Mouse (Mus musculus) spleen, postnatal 36 days (tissue): ENCODE results near the gene Spsb1.

Experiments used
- DNase-seq, 2 experiments: peaks; one replicate each; pipeline ENCODE4 v3.0.0; 2022; ENCODE audit warnings: low spot score in 2 of 2, mixed read lengths in 1 of 2

Spsb1 gene

GRCm38 (mm10) chr4:149886298-149887271 lies 68.3 kb downstream of the Spsb1 start:
- no peak for DNase-seq

DNA sequence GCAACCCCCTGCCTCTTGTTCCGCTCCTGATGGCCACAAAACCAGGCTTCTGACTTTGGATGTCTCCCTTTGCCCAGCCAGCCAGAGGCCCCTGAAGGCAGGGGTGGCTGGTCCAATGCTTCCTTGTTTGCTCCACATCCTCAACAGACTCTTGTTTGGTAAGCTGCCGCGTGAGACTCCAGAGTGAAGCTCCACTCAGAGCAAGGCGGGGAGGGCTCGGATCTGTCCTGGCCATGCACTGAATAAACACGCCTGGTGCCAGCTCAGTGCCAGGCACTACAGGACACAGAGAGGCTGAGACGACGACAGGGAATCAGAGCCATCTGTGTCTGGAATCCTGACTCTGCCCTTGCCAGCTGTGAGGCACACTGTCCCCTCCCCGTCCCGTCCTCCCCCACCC lies 70.9 kb downstream of the Spsb1 start:
- no peak for DNase-seq

GRCm38 (mm10) chr4:149882139-149882916 lies 72.5 kb downstream of the Spsb1 start:
- no peak for DNase-seq

DNA sequence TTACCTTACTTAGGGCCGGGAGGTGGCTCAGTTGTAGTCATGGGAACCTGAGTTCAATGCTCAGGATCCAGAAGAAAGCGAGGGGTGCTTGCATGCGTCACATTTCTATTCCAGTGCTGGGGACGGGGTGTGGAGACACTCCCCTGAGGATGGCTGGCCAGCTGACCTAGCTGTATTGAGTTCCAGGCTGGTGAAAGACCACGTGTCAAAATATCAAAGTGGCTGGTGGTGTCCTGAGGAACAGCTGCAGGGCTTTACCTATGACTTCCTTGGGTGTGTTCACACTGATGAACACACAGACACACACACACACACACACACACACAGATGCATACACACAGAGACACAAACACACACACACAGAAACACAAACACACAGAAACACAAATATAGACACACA lies 73.9 kb downstream of the Spsb1 start:
- no peak for DNase-seq

DNA sequence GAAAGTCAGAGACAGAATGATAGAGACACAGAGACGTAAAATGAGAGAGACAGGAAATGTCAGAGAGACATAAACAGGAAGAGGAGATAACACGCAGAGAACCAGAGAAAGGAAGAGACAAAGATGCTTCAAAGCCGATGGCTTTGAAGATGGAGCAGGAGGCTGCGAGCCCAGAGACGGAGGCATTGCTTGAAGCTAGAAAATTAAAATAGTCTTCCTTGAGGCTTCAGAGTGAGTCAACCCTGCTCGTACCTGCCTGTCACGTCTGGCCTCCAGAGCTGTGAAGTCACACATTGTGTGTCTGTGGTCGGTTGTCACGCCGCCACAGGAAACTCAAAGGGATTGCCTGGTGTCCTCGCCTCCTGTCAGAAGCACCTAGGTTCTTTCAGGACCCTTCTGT lies 74.9 kb downstream of the Spsb1 start:
- no peak for DNase-seq

- no peak for DNase-seq
Measured at GRCm38 (mm10) chr4:149878021-149878449, 76.8 kb downstream of the Spsb1 start.

DNA sequence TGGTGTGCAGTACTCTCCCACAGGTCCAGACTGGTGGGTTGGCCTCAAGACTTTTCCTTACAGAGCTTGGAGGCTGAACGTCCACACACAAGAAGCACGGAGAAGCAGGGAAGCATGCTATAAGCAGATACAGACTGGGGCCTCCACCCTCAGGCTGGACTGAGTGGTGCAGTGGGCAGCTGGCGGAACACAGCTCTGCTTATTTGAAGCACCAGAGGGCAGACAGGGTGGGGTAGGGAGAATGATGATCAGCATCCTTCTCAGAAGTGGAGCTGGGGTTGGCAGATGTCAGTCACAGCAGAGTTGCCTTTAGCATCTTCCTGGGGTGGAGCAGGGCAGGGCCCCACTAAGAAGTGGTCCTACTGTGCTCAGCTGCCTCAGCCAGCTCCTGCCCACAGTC lies 77.6 kb downstream of the Spsb1 start:
- DNase-seq = no peak

GRCm38 (mm10) chr4:149876761-149877160 lies 78.1 kb downstream of the Spsb1 start:
- DNase-seq = no peak

DNA sequence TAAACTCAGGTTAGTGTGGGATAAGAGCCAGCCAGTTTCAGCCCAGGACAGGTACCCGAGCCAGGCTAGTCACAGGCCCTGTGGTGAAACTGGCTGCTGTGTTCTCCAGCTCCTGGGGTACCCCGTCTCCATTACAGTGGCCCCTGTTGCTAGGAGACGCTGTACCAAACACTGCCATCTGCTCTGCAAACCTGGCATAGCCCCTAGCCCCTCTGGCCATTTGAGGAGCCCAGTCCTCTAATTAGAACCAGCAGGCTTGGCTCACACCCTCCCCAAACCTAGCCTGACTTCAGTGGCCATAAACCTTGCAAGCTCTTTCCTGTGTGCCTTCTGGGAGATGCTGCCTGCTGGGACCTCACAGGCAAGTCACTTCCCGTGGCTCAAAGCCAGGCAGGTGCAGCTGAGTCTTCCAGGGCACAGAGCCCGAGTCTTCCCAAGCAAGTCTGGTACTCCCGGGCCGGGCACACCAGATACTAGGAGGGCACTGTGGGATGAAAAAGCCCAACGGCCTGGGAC lies 78.8 kb downstream of the Spsb1 start:
- DNase-seq = no peak

GRCm38 (mm10) chr4:149875296-149875695 lies 79.5 kb downstream of the Spsb1 start:
- no peak for DNase-seq

DNA sequence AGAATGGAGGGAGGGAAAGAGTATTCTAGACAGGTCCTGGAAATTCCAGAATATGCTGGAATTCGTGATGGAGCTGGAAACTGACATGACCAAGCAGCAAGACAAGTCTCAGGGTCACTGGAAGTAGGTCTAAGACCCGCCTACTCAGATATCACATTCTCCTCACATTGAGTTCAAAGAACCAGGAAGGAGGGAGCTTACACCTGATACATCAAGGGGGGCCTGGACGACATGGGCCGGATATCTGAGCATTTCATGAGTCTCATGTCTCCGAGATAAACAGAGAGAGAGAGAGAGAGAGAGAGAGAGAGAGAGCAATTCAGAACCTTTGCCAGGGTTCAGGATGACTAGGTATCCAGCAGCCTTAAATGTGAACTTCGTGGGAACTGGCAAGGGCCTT lies 82.6 kb downstream of the Spsb1 start:
- DNase-seq = no peak

DNA sequence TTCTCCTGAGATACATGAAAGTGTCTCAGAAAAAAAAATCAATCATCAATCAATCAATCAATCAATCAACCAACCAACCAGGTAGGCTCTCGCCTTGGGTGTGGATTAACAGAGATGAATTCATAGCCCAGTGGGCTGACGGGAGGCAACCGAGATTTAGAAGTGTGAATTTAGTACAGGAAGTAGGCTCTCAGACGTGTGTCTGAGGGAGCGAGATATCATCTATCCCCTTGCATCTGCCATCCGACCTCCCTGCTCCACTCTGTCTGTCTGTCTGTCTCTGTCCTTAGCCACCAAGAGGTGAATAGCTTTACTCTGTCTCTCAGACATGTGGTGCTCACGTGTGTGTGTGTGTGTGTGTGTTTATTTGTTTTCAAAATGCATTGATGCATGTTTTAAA lies 83.3 kb downstream of the Spsb1 start:
- DNase-seq = no peak

DNA sequence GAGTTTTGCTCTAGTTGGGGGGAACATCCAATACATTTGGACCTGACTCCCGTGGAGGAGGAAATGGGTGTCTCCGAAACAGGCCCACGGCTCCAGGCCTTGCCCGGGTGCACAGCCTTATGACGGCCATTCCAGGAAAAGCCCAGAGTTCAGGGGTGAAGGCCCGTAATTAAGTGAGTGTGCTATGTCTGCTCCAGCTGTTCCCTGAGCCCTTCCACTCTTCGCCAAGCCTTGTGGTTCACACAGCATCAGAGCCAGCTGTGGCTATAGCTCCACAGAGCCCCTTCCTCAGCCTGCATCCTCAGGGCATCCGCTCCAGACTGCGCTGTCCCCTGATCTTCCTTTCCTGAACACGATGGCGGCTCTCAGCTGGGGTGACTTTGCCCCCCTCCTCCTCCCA lies 83.8 kb downstream of the Spsb1 start:
- DNase-seq = no peak

DNA sequence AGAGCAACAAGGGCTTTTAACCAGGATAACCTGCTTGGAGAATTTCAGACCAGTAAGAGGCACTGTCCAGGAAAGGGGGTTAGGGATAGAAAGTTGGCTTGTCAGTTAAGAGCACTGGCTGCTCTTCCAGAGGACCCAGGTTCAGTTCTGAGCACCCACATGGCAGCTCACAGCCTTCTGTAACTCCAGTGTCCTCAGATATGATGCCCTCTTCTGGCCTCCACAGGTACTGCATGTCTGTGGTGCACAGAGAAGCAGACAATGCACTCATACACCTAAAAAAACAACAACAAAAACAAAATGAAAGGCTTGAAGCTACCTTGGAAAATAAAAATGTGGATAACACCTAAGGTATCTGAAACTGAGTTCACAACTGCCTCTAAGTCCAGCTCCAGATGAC lies 84.4 kb downstream of the Spsb1 start:
- DNase-seq = no peak

GRCm38 (mm10) chr4:149868725-149869124 lies 86.1 kb downstream of the Spsb1 start:
- no peak for DNase-seq

DNA sequence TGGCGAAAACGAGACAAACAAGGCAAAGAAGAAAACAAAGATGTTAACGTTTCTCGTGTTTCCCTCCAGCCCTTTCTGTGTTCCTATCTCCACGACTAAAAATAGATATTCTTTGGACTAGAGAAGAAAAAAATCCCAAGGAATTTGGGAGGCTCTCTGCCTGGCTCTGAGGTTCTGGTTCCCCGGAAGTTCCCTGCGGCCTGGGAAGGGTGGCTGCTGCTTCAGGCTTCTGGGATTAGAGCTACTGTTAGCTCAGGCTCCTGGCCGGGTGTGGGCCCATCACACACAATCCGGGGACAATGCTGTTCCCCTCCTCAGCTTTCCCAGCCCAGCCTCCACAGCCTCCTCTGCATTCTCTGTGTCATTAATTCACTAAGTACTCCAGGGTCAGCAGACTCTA lies 86.8 kb downstream of the Spsb1 start:
- DNase-seq = no peak

DNA sequence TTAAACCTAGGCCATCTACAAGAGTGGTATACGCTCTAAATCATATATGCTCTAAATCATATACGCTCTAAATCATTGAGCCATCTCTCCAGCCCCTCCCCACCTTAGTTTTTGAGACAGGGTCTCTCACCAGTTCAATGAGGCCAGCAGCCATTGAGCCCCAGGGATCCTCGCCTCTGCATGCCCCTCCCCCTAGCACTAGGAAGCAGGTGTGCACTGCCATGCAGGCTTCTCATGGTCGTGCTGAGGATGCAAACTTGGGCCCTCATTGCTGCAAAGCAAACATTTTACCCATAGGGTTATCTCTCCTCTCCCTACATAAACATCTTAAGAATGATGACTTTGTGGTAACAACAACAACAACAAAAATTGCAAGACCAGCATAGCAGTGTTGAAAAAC lies 87.5 kb downstream of the Spsb1 start:
- no peak for DNase-seq

DNA sequence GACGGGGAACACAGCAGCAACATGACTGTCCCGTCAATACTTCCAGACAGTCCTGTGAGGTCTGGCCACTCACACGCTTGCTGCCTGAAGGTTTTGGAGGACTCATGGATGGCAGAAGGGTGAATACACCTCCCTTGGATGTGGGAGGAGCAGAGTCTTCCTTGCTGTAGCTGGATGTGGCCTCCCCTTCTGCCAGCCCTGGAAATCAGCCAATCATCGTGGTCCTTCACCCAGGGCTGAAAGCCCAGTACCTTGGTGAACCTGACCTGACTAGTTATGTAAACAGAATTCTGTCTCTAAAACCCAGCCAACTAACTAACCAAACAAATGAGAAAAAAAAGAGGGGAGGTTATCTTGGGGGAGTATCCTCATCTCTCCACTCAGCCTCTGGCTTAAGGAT lies 90.4 kb downstream of the Spsb1 start:
- DNase-seq = no peak

GRCm38 (mm10) chr4:149863522-149863921 lies 91.3 kb downstream of the Spsb1 start:
- DNase-seq = no peak

DNA sequence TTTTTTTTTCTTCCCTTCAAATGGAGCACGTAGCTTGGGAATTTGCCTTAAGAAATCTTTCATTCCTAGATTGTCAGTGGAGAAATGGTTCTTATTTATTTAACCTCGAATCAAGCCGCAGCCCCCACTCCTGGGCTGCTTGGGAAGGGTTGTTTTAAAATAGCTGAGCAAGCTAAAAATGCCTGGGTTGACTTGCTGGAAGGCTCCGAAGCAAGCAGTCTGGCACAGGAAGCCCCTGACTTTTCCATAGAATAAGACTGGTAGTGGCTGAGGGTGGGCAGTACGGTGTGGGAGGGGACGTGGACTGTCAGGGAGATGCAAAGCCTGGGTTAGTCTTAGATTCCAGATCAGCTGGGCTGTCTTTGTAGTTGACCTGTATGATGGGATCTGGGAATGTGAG lies 94.5 kb downstream of the Spsb1 start:
- no peak for DNase-seq

GRCm38 (mm10) chr4:149858584-149858983 lies 96.3 kb downstream of the Spsb1 start:
- no peak for DNase-seq

DNA sequence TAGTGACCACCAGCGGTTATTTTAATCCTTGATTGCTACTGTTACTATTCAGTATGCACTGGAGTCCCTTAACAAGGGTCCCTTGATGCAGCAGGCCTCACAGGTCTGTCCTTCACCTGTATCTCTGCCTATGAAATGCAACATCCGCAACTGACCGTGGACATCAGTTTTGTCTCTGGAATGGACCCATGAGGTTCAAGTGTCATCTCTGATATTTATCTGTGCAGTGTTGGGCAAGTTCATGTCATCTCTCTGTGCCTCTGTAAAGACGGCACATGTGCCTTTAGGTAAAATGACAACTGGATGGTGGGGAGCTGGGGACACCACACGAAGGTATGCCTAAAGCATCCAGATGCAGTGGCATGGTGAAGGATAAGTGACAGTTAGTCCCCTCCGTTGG lies 96.7 kb downstream of the Spsb1 start:
- no peak for DNase-seq

DNA sequence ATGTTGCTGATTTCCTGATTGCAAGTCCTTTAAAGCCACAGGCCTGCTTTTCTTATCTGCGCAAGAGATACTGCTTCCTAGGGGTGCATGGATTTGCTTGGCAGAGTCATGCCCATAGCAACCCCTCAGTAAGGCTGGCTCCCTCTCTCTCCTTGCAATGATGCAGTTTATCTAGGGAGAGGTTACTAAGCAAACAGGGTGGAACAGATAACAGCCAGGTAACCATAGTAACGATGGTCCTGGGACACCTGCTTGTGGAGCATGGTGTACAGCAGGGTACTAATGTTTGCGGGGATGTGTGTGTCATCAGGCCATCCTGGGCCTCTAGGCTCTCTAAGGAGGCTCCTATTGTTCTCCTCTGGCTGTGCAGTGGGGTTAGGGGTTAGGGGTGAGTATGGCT lies 97.2 kb downstream of the Spsb1 start:
- DNase-seq = no peak
